Mouse (Mus musculus) urinary bladder, adult 2 months (tissue): ENCODE data around the gene Birc7. TPM values are rescaled to one million over a fixed set of nuclear protein-coding genes. Genes with fewer than 3 reads are reported as not detected.

ENCODE experiments used
- DNase-seq: peaks from one replicate; pipeline ENCODE4 v3.0.0; 2022; ENCODE audit warnings: low spot score
- polyA plus RNA-seq: library from polyadenylated mRNA; depleted of rRNA; stranded (reverse); fragments of >200 nt; gene quantifications from 2 replicates; pipeline ENCODE4 v1.2.3, GENCODE M21; 2012

Gene Birc7
- polyA plus RNA-seq, 1 experiment, result not detected

DNA sequence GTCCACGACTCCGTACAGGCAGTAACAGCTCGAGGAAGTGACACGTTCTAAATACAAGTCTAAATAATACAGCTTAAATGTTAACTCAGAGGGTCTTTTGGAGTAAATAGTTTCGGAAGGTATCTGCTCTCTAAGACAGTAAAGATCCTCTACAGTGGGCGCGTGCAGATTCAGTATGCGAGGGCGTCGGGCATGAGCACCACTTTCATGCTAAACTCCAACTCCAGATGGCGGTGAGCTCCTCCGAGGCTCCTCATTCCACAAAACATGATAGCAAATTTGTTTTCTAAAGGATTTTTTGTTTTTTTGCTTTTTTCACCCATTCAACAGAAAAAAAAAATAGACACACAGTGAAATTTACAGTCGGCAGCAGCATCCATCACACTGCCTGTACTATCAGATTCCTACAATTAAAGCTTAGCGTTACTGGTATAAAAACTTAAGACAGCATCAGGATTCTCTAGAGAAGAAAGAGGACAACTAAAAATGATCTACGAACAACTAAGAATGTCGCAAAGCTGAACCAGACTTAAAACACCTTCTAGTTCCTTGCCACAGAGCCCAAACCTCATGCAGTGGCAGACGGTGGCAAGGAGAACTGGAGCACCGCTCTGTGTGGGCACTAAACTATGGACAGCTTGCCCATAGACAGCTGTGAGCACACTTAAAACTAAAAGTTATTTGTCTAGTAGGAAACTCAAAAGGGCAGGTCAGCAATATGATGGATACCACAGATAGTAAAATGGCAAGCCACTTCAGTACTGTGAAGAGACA is 24.2 kb upstream of the Birc7 start:
- DNase-seq, result no peak

DNA sequence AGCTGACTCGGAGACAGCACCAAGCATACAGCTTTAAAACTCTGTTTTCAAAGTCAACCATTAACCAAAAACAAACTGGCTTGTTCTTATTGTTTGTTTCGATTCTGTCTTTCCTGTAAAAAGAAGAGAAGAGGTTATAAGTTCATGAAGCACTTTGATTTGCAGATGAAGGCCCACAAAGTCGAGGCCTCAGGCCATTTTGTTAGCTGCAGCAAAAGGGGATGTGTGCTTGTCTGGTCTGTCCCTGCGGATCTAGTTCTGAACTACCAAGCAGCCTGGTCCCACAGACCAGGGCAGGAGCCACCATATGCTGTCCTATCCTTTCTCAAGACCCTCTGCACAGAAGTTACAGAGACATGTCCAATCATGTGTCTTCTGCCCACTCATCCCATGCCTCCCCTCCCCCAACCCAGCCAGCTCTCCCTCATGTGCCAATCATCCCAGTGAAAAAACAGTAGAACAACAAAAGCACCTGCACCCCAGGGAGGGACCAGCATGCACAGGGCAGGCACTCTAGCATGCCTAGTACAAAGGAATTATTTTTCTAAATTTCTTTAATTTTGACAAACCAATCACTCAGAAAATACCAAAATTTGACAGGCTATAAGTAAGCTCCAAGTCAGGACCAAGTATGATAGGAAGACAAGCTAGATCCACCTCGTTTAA is 23.1 kb upstream of the Birc7 start:
- DNase-seq, result no peak

DNA sequence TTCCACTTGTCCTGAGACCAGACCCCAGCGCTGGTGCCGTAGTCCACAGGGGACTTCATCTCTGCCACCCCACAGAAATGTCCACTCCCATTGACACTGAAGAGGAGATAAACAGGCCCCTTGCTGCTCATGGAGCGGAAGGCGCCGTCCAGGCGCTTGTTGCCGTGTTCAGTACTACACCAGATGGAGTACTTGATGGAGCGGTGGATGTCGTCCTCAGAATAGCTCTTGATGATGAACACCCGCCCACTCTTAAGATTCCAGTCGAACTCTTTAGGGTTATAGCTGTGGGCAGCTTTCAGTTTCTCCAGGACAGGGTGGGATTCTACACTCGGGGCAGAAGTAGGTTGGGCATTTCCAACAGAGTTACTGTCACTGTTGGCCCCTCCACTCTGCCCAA is 17.9 kb upstream of the Birc7 start:
- no peak for DNase-seq

DNA sequence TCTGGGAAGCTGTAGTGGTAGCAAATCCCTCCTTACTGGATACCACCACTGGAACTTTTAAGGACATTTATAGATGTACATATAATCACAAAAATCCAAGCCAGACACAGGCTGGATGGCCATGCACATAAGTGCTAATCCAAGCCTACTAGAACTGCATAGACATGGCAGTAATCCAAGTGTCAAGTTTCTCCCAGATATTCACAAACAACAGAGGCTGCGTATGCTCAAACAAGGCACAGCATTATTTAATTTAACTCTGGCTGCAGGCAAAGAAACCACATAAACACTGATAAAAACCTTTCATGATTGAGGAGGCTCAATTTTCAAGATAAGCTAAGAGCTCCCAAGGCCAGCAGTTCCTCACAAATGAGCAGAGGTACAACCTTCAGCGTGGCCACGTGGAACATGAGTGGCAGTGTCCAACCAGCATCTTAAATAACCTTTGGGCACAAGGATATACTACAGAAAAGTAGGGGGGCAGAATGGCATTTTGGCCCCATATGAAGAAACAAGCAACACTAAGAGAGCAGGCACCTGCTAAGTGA is 12.9 kb upstream of the Birc7 start:
- no peak for DNase-seq

DNA sequence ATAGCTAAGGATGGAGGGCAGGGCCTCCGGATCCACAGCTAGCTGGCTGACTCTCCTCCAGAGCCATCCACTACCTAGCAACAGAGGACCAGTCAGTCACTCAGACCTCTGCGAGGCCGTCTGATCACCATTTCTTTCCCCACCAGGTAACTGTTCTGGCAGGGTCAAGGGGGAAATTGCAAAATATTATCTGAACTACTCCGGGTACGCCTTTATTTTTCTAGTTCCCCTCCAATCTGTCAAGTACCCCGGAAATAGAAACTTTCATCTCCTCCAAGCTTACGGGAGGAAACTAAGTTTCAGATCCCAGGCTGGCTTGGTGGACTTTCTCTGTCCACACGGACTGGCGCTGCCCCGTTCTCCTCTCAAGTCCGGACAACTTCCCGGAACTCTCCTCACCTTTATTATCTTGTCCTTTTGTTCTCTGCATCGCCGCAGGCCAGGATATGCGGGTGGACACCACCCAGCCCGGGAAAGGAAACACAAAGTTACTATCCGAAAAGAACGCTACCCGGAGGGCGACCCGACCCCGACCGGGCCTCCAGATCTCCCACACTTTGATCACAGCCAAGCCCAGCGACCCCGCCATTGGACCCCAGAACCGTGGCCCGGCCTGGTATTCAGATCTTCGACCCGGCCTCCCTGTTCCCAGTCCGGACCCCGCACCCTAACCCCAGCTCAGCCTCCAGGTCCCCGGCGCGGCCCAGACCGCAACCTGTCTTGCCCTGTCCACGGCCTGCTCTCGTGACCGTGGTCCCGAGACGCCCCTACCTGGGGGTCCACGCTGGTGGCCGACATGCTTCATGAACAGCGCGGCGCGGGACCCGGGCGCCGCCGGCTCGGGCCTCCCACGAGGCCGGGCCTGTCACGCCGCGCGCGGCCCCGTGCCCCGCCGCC is 8.7 kb upstream of the Birc7 start:
- DNase-seq, result peak; percentile 27

DNA sequence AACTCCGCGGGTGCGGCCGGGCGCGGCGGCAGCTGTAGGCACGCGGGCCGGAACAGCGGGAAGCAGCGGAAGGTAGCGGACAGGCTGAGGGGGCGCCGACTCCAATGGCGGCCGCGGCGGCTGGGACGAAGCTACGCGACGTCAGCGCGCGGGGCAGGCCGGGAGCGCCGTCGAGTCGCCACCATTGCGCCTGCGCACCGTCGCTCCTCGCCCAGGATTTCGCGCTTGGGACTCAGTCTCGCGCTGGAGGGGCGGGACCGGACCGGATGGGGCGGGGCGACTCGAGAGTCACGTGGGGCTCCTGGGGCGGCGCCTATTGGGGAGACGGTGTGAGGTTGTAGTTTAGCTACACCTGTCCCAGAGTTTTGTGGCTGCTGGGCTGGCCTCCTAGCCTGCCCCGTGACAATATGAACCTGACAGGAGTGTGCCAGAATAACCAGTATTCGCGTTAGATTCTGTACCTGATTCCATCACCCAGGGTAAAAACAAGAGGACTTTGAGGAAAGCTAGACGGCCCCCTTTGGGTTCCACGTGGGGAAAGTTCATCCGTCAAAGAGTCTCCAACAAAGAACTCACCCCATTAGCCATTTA is 7.9 kb upstream of the Birc7 start, which contains the start of gene Ythdf1:
Ythdf1 (minus strand) TSS at position 140 of the 591 bp plus-strand sequence.
- peak; percentile 90 for DNase-seq

DNA sequence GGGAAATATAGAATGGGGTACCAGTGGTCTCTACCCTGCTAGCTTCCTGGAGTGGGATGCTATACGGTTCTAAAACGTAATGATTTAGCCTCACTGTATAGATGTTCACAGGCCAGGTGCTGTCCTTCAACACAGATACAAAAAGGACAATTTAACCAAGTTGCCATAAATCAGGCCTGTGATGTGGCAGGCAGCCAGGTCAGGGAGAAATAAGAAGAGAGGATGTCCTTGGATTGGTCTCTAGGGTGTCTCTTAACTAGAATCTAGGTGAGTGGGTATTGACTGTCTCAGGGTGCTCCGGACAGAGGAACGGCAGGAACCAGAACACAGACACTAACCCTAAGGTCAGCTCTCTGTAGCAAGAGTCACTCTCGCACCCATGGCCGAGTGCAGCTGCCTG is 6.1 kb upstream of the Birc7 start:
- no peak for DNase-seq

DNA sequence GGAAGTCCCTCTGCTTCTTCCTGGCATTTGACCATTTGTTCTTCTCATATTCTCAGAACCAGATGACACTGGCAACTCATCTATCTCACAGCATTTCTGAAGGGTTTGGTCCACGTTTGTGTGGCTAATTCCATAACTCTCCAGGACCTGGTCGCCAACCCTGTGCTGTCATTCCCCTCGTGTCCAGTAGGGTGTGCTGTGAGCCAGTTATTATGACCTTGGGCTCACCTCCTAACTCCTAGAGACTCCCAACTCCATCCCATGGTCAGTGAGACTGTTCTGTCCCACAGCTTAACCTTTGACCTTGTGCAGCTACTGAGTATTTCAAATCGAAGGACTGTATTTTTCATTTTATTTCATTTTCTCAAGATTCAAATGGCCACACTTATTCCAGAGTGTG is 3.6 kb upstream of the Birc7 start:
- peak; percentile 57 for DNase-seq

DNA sequence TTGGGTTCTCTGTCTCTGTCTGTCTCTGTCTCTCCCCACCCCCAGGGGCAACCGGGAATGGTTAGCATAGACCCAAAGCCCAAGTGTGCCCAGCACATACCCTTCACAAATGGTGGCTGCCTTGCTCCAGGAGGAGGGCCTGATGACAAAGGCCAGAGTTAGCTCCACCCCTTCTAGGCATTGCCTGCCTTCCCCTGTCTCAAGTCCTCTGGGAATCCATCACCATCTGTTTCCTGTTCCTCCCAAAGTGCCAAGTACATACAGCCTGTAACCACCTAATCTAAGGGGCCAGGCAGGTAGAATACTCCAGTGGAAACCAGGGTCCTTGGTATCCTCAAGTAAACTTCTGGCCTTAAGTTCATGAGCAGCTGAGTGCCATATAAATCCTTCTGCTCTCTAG is 3.6 kb downstream of the Birc7 start:
- DNase-seq, result no peak

DNA sequence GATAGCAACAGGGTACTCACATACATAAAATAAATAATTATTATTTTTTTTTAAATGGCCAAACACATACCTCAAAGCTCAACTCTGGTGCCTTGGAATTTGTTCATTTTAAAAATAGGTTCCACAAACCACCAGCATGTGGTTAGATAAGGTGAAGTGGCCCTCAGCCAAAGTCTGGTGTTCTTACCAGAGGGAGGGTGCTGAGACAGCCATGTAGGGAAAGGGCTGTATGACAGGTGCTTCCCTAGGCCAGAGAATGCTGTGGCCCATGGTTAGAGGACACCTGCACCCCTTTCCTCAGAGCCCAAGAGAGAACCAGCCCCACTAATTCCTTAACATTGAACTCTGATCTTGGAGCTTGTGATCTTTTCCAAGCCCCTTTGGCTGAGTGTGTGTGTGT is 11.4 kb downstream of the Birc7 start:
- DNase-seq, result no peak

DNA sequence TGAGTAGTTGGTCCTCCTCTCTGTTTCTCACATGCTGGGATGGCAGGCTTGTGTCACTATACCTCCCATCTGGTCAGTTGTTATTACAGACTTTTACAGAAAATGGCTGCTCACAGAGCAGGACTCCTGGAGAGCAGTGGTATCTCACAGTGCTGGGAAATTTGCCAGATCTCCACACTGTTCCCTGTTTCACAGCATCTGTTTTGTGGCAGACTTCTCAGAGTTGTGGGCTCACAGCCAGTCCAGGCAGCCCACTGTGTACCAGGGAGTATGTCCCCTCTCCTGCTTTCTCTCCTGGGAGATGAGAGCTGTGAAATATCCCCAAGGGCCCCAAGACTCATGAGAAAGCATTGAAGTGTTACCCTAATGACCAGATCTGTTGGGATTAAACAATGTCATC is 13.0 kb downstream of the Birc7 start:
- DNase-seq, result no peak

DNA sequence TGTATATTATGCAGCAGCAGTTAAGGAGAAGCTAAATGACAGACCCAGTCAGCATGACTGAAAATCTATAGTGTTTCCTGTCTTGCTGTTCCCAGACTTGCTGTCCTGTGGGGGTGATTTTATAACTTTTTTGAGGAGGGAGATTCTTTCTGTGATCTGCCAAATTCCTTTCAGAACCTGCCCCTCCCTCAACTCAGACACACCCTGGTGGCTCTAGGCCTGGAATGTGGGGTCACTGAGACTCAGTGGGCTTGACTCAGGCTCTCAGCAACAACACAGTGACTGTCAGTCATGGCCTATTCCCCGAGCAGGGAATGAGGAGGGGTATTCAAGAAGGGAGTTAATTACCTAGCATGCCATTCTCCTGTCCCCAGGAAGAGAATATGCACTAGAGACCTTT is 21.1 kb downstream of the Birc7 start:
- DNase-seq, result no peak

DNA sequence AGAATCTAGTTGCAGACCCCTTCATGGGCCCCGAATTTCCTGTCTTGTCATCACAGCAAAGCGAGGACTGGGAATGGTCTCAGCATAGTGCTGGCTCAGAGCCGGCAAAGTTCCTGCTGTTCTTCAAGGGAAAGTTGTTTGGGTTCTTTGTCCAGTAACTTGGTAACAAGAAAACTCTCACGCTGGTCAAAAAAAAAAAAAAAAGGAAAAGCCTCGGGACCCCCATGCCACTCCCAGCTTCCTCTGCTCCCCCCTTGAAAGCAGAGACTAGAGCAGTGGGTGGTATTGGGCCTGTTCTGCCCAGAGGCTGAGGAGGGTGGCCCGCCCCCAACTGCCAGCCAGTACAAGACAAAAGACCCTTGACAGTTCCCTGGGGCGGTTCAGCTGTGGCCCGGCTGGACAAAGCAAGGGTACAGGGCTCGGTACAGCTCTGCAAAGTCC is 23.9 kb downstream of the Birc7 start:
- no peak for DNase-seq

DNA sequence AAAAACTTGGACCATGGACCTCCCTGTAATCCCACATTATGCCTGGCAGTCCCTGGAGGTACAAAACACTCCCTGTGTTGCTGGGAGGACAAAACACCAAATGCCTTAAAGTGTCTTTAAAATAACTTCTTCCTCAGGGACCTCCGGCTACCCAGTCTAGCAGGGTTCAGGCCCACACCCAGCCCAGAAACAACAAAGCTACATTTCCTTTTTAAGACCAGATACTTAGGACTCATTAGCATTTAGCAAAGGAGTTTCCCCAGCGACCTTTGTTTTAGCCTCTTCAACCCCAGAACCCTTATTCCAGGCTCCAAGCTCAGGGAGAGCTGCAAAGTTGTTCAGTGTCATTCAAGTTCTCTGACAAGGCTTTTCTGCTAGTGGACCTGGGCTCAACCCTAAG is 24.8 kb downstream of the Birc7 start:
- DNase-seq, result no peak

DNA sequence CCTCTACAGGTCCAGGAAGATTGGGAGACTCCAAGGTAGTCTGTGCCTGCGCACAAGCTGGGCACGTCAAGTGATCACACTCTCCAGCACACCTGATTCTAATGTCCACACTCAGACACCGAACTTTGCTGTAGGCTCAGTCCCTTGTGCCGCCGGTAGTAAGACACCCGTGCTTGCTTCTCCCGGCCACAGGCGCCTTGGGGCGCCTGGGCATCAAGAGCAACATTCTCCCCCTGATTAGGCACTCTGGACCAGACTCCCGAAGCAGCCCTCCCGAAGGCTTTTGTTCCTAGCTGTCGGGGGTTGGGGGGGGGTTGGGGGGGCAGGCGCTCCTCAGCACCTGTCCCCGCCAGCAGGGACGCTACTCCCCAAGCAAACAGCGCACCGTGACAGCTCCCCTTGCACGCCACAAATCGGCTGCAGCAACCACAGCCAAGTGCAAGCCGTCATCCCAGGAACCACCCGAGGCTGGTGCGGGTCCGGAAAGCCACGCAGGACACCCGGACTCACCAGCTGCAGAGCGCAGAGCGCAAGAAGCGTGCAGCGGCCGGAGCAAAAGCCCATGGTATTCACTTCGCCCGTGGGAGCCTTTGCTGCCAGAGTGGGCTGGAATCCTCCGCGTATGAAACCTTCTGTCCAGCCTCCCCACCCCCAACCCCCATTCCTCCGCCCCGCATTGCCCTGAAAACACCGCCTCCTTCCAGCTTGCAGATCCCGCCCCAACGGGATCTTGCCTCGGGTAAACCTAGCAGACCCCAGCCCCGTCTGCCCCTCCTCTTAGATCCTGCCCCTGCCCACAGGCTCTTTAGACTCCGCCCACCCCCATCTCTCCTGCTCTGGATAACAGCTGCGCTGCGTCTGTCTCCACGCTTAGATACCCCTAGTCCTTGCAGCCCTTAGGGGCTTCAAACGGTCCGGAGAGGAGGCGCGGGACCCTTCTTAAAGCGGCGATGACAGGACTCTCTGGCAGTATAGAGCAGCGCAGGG is 25.5 kb downstream of the Birc7 start, which contains the start of gene Nkain4:
Nkain4 (minus strand) TSS at position 639 of the 987 bp plus-strand sequence.
- DNase-seq, result peak; percentile 24

DNA sequence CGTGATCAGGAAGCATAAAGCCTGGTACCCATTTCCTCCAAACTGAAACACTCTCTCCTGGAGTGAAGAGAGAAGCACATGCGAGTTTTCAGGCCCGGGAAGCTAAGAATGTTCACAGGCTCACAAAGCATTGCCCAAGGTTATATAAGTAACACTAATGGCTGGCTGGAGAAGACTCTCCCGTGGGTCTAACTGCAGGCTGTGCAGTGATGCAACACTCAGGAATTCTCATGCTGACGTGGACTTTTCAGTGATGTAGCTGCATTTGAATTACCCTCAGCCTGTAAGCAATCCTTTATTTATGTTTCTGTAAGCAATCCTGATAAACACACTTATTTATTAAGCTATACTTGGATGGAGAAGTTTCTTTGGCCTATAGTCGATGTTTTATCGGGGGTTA is 30.8 kb downstream of the Birc7 start:
- no peak for DNase-seq

DNA sequence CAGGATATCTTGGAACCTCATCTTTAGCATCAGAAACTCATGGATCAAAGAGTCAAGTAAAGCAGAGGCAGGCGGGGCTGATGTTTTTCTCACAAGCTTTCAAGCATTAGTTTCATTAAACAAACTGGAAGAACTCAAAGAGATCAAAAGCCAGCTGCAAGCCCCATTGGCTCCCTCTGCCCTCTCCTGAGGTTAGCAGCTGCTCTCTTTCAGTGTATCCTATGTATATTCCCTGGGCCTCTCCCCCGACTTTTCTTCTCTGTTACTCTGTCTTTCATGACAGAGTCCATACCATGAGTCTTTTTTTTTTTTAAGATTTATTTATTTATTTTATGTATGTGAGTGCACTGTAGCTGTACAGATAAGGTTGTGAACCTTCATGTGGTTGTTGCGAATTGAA is 31.4 kb downstream of the Birc7 start:
- DNase-seq, result no peak

DNA sequence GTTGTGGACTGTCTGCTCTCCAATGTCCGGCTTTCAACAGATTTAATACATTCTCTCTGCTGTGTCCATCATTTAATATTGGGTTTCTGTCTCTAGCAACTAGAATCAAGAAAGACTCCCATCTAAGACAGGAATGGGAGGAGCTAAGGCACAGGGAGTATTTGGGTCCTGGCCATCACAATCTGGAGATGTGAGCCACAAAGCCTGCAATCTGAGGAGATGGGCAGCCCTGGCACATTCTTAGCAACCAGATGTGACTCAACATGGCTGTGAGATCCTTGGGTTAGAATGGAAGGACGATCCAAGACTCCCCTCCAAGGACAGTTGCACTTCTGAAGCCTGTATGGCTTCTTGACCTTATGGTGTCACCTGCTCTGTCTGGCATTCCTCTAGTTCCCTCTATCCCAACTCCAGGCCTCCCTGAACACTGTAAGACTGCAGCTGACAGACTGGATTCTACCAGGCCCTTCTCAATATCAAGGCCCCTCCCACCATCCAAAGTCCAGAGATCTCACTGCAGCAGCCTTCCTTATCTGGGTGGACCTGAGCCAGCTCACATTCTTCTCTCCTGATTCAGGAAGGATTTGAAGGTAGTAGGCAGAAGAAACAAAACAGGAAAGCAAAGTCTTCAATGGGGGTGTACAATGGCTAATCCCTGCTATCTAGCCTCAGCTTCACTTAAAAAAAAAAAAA is 33.9 kb downstream of the Birc7 start:
- no peak for DNase-seq

DNA sequence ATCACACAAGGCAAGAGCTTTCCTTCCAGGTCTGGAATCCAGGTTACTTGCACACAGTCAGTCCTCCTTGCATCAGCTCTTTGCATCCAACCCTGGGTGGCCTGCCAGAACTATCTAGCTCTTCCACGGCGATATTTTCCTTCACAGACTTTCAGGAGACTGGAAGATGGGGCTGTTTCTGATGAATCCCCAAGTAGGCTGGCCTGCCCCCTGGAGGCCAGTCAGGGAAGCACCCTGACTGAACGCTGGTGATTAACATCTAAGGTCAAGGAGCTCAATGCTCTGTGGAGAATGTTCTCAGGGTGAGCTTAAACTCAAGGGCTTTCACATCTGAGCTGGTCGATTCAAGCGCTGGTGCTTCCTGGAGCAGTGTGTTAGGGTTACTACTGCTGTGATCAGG is 35.1 kb downstream of the Birc7 start:
- peak; percentile 55 for DNase-seq
